Mouse (Mus musculus) liver, adult 2 months (tissue): ENCODE results near the gene Shisa2. TPM values are rescaled to one million over a fixed set of nuclear protein-coding genes. Genes with fewer than 3 reads are reported as not detected.

Experiments
- DNase-seq: peaks from one replicate; pipeline ENCODE4 v3.0.0-alpha.2; 2011; ENCODE audit warnings: low read depth, low spot score; ENCODE audit errors: extremely low read depth
- H3K27ac ChIP-seq: fragments of 200-500 bp; replicated peaks from 2 replicates; pipeline ENCODE4 v1.5.1; 2012; ENCODE audit warnings: low read depth, mild to moderate bottlenecking, control low read depth, inconsistent platforms, low read length; ENCODE audit not compliant: insufficient read depth
- H3K27me3 ChIP-seq: fragments of 200-500 bp; 2 replicates; pipeline ENCODE4 v1.6.1; 2012; ENCODE audit warnings: mild to moderate bottlenecking, moderate library complexity, low read length, inconsistent platforms; ENCODE audit not compliant: control insufficient read depth, insufficient read depth
- H3K36me3 ChIP-seq: fragments of 200-500 bp; 2 replicates; pipeline ENCODE4 v1.6.1; 2012; ENCODE audit warnings: low read length, inconsistent platforms; ENCODE audit not compliant: control insufficient read depth, insufficient read depth
- H3K4me1 ChIP-seq: fragments of 200-500 bp; 2 replicates; pipeline ENCODE4 v1.6.1; 2011; ENCODE audit warnings: low read length; ENCODE audit not compliant: control insufficient read depth, insufficient read depth
- H3K4me3 ChIP-seq: fragments of 200-500 bp; 2 replicates; pipeline ENCODE4 v1.5.1; 2011; ENCODE audit warnings: low read depth, mild to moderate bottlenecking, control low read depth, low read length, moderate library complexity; ENCODE audit not compliant: insufficient read depth
- H3K79me2 ChIP-seq: fragments of 200-500 bp; 2 replicates; pipeline ENCODE4 v1.6.1; 2012; ENCODE audit warnings: inconsistent platforms, mild to moderate bottlenecking, low read length, moderate library complexity; ENCODE audit not compliant: control insufficient read depth, insufficient read depth
- H3K9ac ChIP-seq: fragments of 200-500 bp; 2 replicates; pipeline ENCODE4 v1.6.1; 2012; ENCODE audit warnings: low read depth, mild to moderate bottlenecking, control low read depth, inconsistent platforms, low read length
- CTCF ChIP-seq: fragments of 200-500 bp; IDR thresholded peaks from 2 replicates; pipeline ENCODE4 v1.5.1; 2011; ENCODE audit warnings: low read depth, low read length, control low read depth
- POLR2A ChIP-seq: fragments of 200-500 bp; IDR thresholded peaks from 2 replicates; pipeline ENCODE4 v1.6.1; 2011; ENCODE audit warnings: low read length, control low read depth; ENCODE audit not compliant: insufficient read depth; ENCODE audit errors: extremely low read depth
- WGBS: fragments of 180-500 bp; shearing (Covaris S2); methylation state at CpG from one replicate; pipeline ENCODE4 v1.1.7; 2018; 5-methylcytosine and 5-hydroxymethylcytosine counted together
- polyA plus RNA-seq: library from polyadenylated mRNA; depleted of rRNA; stranded (reverse); fragments of >200 nt; gene quantifications from 2 replicates; pipeline ENCODE4 v1.2.3, GENCODE M21; 2012
- total RNA-seq: library from RNA; depleted of rRNA; stranded (reverse); fragments of >200 nt; gene quantifications from 2 replicates; pipeline ENCODE4 v1.2.3, GENCODE M21; 2014

Shisa2 gene
- total and polyA plus RNA-seq, 2 experiments, result 0.18 to 0.48 TPM

- H3K79me2 ChIP-seq, result peaks cover 5% of the 10 kb centered on the region; the same call in 1 of the 2 replicates
- TF ChIP-seq POLR2A (peak; percentile 77), CTCF (peak; percentile 50)
- peaks cover 6% of the 10 kb centered on the region for H3K4me1 ChIP-seq
- H3K9ac ChIP-seq, result peak within 1 kb of the TSS; percentile 86
- H3K27me3 ChIP-seq, result no peaks in the 10 kb centered on the region
- peak within 1 kb of the TSS; percentile 92 for H3K4me3 ChIP-seq
- H3K27ac ChIP-seq, result peak within 1 kb of the TSS; percentile 85
- under 1% methylated on average over 47 of the region's 48 CpGs for WGBS
- peak; percentile 81 for DNase-seq
- peaks cover 11% of the 10 kb centered on the region; the same call in 1 of the 2 replicates for H3K36me3 ChIP-seq
Measured at GRCm38 (mm10) chr14:59597398-59598259, 27.5 kb upstream of the Shisa2 start, which contains the start of gene Cdadc1. Cdadc1 (minus strand) TSS chr14:59597959.

DNA sequence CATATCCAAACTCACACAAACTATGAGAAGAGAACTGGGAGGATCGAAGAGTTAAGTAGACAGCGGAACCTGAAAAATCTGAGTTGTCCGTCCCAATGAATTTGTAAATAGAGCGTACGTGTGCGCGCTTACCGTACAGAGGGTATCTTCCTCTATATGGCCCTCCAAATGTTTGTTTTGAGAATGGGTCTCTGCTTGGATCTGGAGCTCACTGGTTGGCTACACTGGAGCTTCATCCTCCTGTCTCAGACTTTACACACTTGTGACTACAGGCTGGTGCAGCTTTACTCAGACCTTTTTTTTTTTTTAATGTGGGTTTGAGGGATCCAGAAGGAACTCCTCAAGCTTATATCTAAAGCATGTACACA, 26.9 kb upstream of the Shisa2 start:
- Histone ChIP-seq H3K4me3 (peak overlapping the region; percentile 92), H3K9ac (peak overlapping the region; percentile 65), H3K4me1 (peaks cover 6% of the 10 kb centered on the region), H3K79me2 (peaks cover 5% of the 10 kb centered on the region; the same call in 1 of the 2 replicates), H3K27ac (peak overlapping the region; percentile 62), H3K27me3 (no peaks in the 10 kb centered on the region), H3K36me3 (peaks cover 7% of the 10 kb centered on the region; the same call in 1 of the 2 replicates)
- WGBS, result 1% methylated on average over 8 of the region's 8 CpGs
- TF ChIP-seq POLR2A (no peak), CTCF (no peak)
- DNase-seq, result no peak

GRCm38 (mm10) chr14:59604002-59604645, 21.0 kb upstream of the Shisa2 start:
- Histone ChIP-seq H3K4me1 (no peaks in the 10 kb centered on the region), H3K9ac (no peak overlapping the region), H3K79me2 (no peaks in the 10 kb centered on the region), H3K36me3 (no peaks in the 10 kb centered on the region), H3K4me3 (no peak overlapping the region), H3K27me3 (no peaks in the 10 kb centered on the region), H3K27ac (no peak overlapping the region)
- WGBS, result 55% methylated on average over 5 of the region's 5 CpGs
- TF ChIP-seq CTCF (0 out of 2 replicates have a peak, but pooled peaks have one; percentile 20), POLR2A (no peak)
- peak; percentile 37 for DNase-seq

- Histone ChIP-seq H3K27ac (no peak overlapping the region), H3K4me1 (no peaks in the 10 kb centered on the region), H3K4me3 (no peak overlapping the region), H3K27me3 (no peaks in the 10 kb centered on the region), H3K9ac (no peak overlapping the region), H3K79me2 (no peaks in the 10 kb centered on the region), H3K36me3 (no peaks in the 10 kb centered on the region)
- DNase-seq, result peak; percentile 41
- TF ChIP-seq CTCF (peak; percentile 60), POLR2A (no peak)
- WGBS, result 16% methylated on average over 5 of the region's 5 CpGs
Measured at GRCm38 (mm10) chr14:59605671-59606353, 19.3 kb upstream of the Shisa2 start.

- WGBS, result 57% methylated on average over 3 of the region's 3 CpGs
- H3K27me3 ChIP-seq, result no peaks in the 10 kb centered on the region
- DNase-seq, result no peak
Measured at GRCm38 (mm10) chr14:59607021-59607420, 18.1 kb upstream of the Shisa2 start.

More at GRCm38 (mm10) chr14:59607021-59607420, 18.1 kb upstream of the Shisa2 start:
- H3K79me2 ChIP-seq, result no peaks in the 10 kb centered on the region
- TF ChIP-seq CTCF, result no peak
- TF ChIP-seq POLR2A, result no peak
- no peaks in the 10 kb centered on the region for H3K36me3 ChIP-seq
- H3K27ac ChIP-seq, result no peak overlapping the region
- no peaks in the 10 kb centered on the region for H3K4me1 ChIP-seq
- no peak overlapping the region for H3K4me3 ChIP-seq
- H3K9ac ChIP-seq, result no peak overlapping the region
